Mouse (Mus musculus): ENCODE measurements at regions not wholly inside any gene's neighbourhood (a gene's known extent, or its start where the extent isn't known, plus 50 kb on each side); places are given as distances from the start of the nearest gene placed in this dataset.
A peak's percentile ranks its signal among the peaks of the same experiment; 100 is the strongest.
"Not testable (repeated sequence)": the region's sequence is repeated elsewhere in the genome, so short reads cannot be mapped to it uniquely, and the experiment has no call there.

DNA sequence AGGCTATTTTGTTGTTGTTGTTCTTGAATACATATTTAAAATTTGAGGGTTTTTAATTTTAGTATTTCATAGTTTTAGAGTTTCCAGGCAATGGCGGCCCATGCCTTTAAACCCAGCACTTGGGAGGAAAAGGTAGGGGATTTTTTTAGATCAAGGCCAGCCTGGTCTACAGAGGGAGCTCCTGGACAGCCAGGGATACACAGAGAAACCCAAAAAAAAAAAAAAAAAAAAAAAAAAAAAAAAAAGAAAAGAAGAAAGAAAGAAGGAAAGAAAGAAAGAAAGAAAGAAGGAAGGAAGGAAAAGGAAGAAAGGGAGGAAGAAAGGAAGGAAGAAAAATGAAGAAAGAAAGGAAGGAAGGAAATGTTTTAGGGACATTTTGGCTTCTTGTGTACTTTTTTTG, 74.9 kb upstream of the Vmn2r121 start:
- H3K27ac ChIP-seq (ENCODE audit: insufficient read depth, low read depth); dilution Hi-C loops (cut with MboI; ENCODE audit: extremely low pct_ligation_motif_present, extremely low pct_unique_long_range_greater_than_20kb, low sequenced_read_pairs); DNase-seq (ENCODE audit: extremely low read depth); H3K9me3 ChIP-seq (replicated peaks; ENCODE audit: low read length); in situ Hi-C loops (cut with MboI; ENCODE audit: low pct_ligation_motif_present, low pct_unique_long_range_greater_than_20kb, low sequenced_read_pairs); H3K4me2 ChIP-seq (ENCODE audit: insufficient read depth, low read depth, poor library complexity, severe bottlenecking); H3K9ac ChIP-seq (ENCODE audit: insufficient read depth, low read depth); H3K27me3 ChIP-seq (replicated peaks); H3K36me3 ChIP-seq (replicated peaks in 1 of 2; ENCODE audit: control insufficient read depth in 1 of 2, insufficient read depth in 1 of 2, low read length in 1 of 2); H3K4me1 ChIP-seq (ENCODE audit: control insufficient read depth in 1 of 2, insufficient read depth in 2 of 2); H3K79me2 ChIP-seq (replicated peaks; ENCODE audit: control insufficient read depth, extremely low read depth, insufficient read depth, poor library complexity, severe bottlenecking); H3K4me3 ChIP-seq (replicated peaks in 1 of 3; ENCODE audit: low read depth in 2 of 3, low read length in 2 of 3, poor library complexity in 1 of 3): not testable (repeated sequence)
- peak; percentile 75 for TF ChIP-seq ZNF384 (IDR thresholded peaks at IDR 0.05; ENCODE audit: low read depth, low read length)

All from CH12.LX (cell line).